Mouse (Mus musculus): ENCODE results near the gene Smarcb1. TPM values are rescaled to one million over a fixed set of nuclear protein-coding genes. Genes with fewer than 3 reads are reported as not detected.

The Smarcb1 gene
- polyA plus RNA-seq, 1 experiment from 2014 or later: 263 TPM

DNA sequence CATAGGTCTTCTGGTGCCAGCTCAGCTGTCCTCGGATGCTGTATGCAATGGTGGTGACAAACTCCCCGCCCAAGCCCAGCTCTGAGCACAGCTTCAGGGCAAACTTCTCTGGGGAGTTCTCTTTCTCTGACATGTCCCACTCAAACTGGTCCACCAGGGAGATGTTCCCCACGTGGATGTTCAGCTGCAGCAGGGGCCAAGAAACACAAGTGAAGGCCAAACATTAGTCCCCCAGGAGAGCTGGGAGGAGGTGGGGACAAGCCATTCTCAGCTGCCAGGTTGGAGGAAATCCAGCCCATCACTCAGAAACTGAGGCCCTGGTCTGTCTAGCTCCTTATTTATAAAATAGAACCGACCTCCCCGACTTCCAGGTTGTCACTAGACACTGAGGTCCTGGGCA, 17.0 kb downstream of the Smarcb1 start:
- WGBS: 89% methylated on average over 5 of the region's 5 CpGs
- H3K27me3 ChIP-seq (ENCODE audit: control insufficient read depth, insufficient read depth, low read length): no peaks in the 10 kb centered on the region
- ATAC-seq (ENCODE audit: insufficient number of reproducible peaks, low FRiP score, low TSS enrichment, low read depth): no peak
- H3K36me3 ChIP-seq (ENCODE audit: control insufficient read depth, insufficient read depth, low read length): peaks cover 41% of the 10 kb centered on the region
- H3K4me2 ChIP-seq (ENCODE audit: low read depth, severe bottlenecking): no peak overlapping the region
- no peak for DNase-seq (ENCODE audit: low spot score)
- no peak overlapping the region for H3K4me3 ChIP-seq (ENCODE audit: low read depth, low read length)
- H3K9me3 ChIP-seq (ENCODE audit: control insufficient read depth, low read length): no peaks in the 10 kb centered on the region
- H3K27ac ChIP-seq (replicated peaks; ENCODE audit: low read depth, low read length): no peak overlapping the region
- no peak overlapping the region for H3K9ac ChIP-seq (ENCODE audit: low read length)
- no peaks in the 10 kb centered on the region for H3K4me1 ChIP-seq (ENCODE audit: control insufficient read depth, insufficient read depth, low read length)

DNA sequence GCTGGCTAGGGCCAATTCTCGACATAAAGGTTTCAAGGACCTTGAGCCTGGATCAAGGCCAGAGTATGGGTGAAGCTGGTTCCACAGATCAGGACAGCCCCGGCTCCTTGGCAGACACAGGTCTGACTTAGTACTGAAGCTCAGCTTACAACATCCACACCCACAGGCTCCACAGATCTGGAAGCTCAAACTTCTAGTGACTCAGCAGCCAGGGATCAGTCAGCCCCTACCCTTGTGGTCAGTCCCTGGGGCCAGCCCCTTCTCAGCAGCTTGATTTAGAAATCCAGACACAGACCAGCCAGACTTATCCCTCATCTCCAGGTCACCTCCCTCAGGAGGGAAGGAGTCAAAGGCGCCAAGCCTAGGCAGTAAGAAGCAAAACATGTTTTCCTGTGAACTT, 22.6 kb downstream of the Smarcb1 start:
- Histone ChIP-seq H3K4me1 (ENCODE audit: control insufficient read depth, insufficient read depth, low read length) (no peaks in the 10 kb centered on the region), H3K9ac (ENCODE audit: low read length) (no peak overlapping the region), H3K9me3 (ENCODE audit: control insufficient read depth, low read length) (no peaks in the 10 kb centered on the region), H3K4me3 (ENCODE audit: low read depth, low read length) (no peak overlapping the region), H3K36me3 (ENCODE audit: control insufficient read depth, insufficient read depth, low read length) (peaks cover 37% of the 10 kb centered on the region), H3K27me3 (ENCODE audit: control insufficient read depth, insufficient read depth, low read length) (no peaks in the 10 kb centered on the region), H3K27ac (replicated peaks; ENCODE audit: low read depth, low read length) (no peak overlapping the region), H3K4me2 (ENCODE audit: low read depth, severe bottlenecking) (no peak overlapping the region)
- DNase-seq (ENCODE audit: low spot score): no peak
- no peak for ATAC-seq (ENCODE audit: insufficient number of reproducible peaks, low FRiP score, low TSS enrichment, low read depth)
- 82% methylated on average over 3 of the region's 3 CpGs for WGBS

DNA sequence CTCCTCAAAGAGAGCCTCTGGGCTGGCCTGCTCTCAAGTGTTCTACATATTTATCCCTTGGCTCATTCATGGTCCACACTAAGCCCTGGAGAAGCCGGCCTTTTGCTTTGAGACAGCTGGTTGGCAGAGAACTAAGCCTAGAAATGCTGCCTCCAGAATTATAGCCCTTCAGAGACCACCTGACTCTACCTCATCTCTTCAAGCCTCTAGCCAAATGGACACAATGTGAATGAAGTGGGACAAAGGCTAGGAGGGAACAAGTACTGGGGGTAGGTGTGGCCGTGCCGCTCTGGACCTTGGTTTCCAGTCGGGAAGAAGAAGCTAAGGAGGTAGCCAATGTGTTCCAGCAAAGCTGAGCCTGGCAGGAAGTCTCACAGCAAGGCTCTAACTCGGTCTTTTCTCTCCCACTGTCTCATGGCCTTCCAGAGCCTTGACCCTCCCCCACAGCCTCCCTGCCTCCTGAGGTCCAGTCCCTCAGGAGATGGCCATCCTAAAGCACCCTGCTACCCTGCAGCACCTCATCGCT, 23.3 kb downstream of the Smarcb1 start:
- DNase-seq (ENCODE audit: low spot score) (no peak), ATAC-seq (ENCODE audit: insufficient number of reproducible peaks, low FRiP score, low TSS enrichment, low read depth) (no peak)
- 78% methylated on average over 6 of the region's 6 CpGs for WGBS
- no peaks in the 10 kb centered on the region for H3K27me3 ChIP-seq (ENCODE audit: control insufficient read depth, insufficient read depth, low read length)
- H3K9ac ChIP-seq (ENCODE audit: low read length): no peak overlapping the region
- H3K36me3 ChIP-seq (ENCODE audit: control insufficient read depth, insufficient read depth, low read length): peaks cover 32% of the 10 kb centered on the region
- no peak overlapping the region for H3K4me3 ChIP-seq (ENCODE audit: low read depth, low read length)
- H3K9me3 ChIP-seq (ENCODE audit: control insufficient read depth, low read length): no peaks in the 10 kb centered on the region
- no peak overlapping the region for H3K4me2 ChIP-seq (ENCODE audit: low read depth, severe bottlenecking)
- no peak overlapping the region for H3K27ac ChIP-seq (replicated peaks; ENCODE audit: low read depth, low read length)
- peaks cover 5% of the 10 kb centered on the region; the same call in 1 of the 2 replicates for H3K4me1 ChIP-seq (ENCODE audit: control insufficient read depth, insufficient read depth, low read length)

DNA sequence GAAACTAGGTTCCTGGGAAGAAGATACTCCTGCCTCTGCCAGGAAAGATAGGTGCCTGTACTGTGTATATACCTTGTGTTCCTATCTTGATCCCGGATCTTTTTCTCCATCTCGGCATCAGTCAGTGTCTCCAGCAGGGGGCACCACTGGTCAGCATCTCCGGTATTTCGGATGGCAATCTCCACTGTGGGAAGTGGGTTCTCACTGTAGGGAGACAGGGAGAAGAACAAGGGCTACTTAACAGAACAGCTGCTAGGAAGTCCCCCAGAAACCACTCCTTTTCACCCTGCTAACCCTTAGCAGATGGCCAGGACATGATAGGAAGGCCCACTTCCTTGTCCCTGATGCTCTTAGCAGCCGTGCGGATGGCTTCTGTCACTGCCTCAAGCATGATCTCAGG, 24.0 kb downstream of the Smarcb1 start:
- Histone ChIP-seq H3K27ac (replicated peaks; ENCODE audit: low read depth, low read length) (no peak overlapping the region), H3K4me3 (ENCODE audit: low read depth, low read length) (no peak overlapping the region), H3K4me2 (ENCODE audit: low read depth, severe bottlenecking) (no peak overlapping the region), H3K4me1 (ENCODE audit: control insufficient read depth, insufficient read depth, low read length) (peaks cover 5% of the 10 kb centered on the region; the same call in 1 of the 2 replicates), H3K9me3 (ENCODE audit: control insufficient read depth, low read length) (no peaks in the 10 kb centered on the region), H3K9ac (ENCODE audit: low read length) (no peak overlapping the region), H3K36me3 (ENCODE audit: control insufficient read depth, insufficient read depth, low read length) (peaks cover 27% of the 10 kb centered on the region), H3K27me3 (ENCODE audit: control insufficient read depth, insufficient read depth, low read length) (no peaks in the 10 kb centered on the region)
- DNase-seq (ENCODE audit: low spot score) (peak; percentile 87), ATAC-seq (ENCODE audit: insufficient number of reproducible peaks, low FRiP score, low TSS enrichment, low read depth) (no peak)
- WGBS: 41% methylated on average over 6 of the region's 6 CpGs

DNA sequence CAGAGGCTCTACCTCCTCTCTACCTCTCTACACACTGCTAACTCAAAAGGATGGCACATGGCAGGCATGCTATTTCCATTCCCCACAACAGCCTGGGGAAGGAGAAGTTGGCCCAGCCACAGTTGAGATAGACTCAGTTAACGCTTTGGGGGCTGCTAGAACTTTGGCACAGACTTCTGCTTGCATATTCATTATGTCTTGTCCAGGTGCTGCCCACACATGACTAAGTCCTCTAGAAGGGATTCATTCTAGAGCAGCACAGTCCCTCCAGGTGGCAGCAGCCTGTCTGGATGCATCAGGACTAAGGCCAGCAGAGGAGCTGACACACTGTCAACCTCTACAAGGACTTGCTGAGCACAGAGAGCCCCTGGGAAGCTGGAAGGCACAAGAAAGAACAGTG, 25.2 kb downstream of the Smarcb1 start:
- H3K9ac ChIP-seq (ENCODE audit: low read length): no peak overlapping the region
- peaks cover 21% of the 10 kb centered on the region for H3K36me3 ChIP-seq (ENCODE audit: control insufficient read depth, insufficient read depth, low read length)
- 95% methylated on average over 1 of the region's 1 CpGs for WGBS
- no peak overlapping the region for H3K4me2 ChIP-seq (ENCODE audit: low read depth, severe bottlenecking)
- H3K27ac ChIP-seq (replicated peaks; ENCODE audit: low read depth, low read length): no peak overlapping the region
- no peak overlapping the region for H3K4me3 ChIP-seq (ENCODE audit: low read depth, low read length)
- peaks cover 5% of the 10 kb centered on the region; the same call in 1 of the 2 replicates for H3K4me1 ChIP-seq (ENCODE audit: control insufficient read depth, insufficient read depth, low read length)
- H3K27me3 ChIP-seq (ENCODE audit: control insufficient read depth, insufficient read depth, low read length): no peaks in the 10 kb centered on the region
- DNase-seq (ENCODE audit: low spot score) (no peak), ATAC-seq (ENCODE audit: insufficient number of reproducible peaks, low FRiP score, low TSS enrichment, low read depth) (no peak)
- no peaks in the 10 kb centered on the region for H3K9me3 ChIP-seq (ENCODE audit: control insufficient read depth, low read length)

DNA sequence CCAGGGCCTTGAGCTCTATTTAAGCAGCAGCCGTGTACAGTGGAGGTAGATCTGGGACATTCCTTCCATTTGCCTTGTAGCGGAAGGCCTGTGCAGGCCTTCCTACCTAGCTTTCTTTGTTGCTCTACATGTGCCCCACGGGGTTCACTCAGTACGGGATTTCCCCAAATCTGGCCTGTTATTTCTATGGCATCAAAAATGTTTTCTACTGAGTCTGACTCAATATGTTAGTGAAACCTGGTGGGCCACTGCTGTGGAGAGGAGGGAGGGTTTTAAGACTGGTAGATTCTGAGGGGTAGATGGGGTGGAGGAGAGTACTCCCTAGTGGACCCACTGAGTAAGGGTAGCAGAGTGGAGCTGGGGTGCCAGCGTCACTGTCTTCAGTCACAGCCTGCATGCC, 25.7 kb downstream of the Smarcb1 start:
- Histone ChIP-seq H3K27ac (replicated peaks; ENCODE audit: low read depth, low read length) (no peak overlapping the region), H3K9me3 (ENCODE audit: control insufficient read depth, low read length) (no peaks in the 10 kb centered on the region), H3K36me3 (ENCODE audit: control insufficient read depth, insufficient read depth, low read length) (peaks cover 21% of the 10 kb centered on the region), H3K4me3 (ENCODE audit: low read depth, low read length) (no peak overlapping the region), H3K27me3 (ENCODE audit: control insufficient read depth, insufficient read depth, low read length) (no peaks in the 10 kb centered on the region), H3K4me1 (ENCODE audit: control insufficient read depth, insufficient read depth, low read length) (peaks cover 5% of the 10 kb centered on the region; the same call in 1 of the 2 replicates), H3K4me2 (ENCODE audit: low read depth, severe bottlenecking) (no peak overlapping the region), H3K9ac (ENCODE audit: low read length) (no peak overlapping the region)
- no peak for DNase-seq (ENCODE audit: low spot score)
- ATAC-seq (ENCODE audit: insufficient number of reproducible peaks, low FRiP score, low TSS enrichment, low read depth): no peak
- 90% methylated on average over 5 of the region's 5 CpGs for WGBS

DNA sequence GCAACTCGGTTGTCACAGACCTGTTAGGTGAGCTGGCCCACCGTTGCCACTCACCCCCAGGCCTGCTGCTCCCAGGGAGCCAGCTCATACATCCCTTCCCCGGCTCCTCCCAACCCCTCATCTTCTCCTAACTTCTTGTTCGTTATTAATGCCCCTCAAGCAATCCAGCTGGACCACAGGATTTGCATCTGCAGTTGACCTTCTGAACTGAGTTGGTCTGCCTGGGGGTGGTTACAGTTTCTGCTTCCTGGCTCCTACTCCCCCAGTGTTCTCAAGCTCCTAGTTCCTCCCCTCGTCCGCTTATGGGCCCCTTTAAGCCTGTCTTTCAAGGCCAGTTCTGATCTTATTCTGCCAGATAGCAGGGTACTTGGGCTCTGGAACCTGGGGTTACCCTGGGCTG, 26.8 kb downstream of the Smarcb1 start:
- Histone ChIP-seq H3K27ac (replicated peaks; ENCODE audit: low read depth, low read length) (no peak overlapping the region), H3K4me3 (ENCODE audit: low read depth, low read length) (no peak overlapping the region), H3K4me2 (ENCODE audit: low read depth, severe bottlenecking) (no peak overlapping the region), H3K9me3 (ENCODE audit: control insufficient read depth, low read length) (no peaks in the 10 kb centered on the region), H3K36me3 (ENCODE audit: control insufficient read depth, insufficient read depth, low read length) (peaks cover 18% of the 10 kb centered on the region), H3K27me3 (ENCODE audit: control insufficient read depth, insufficient read depth, low read length) (no peaks in the 10 kb centered on the region), H3K9ac (ENCODE audit: low read length) (no peak overlapping the region), H3K4me1 (ENCODE audit: control insufficient read depth, insufficient read depth, low read length) (peaks cover 7% of the 10 kb centered on the region; the same call in 1 of the 2 replicates)
- DNase-seq (ENCODE audit: low spot score) (no peak), ATAC-seq (ENCODE audit: insufficient number of reproducible peaks, low FRiP score, low TSS enrichment, low read depth) (no peak)
- 69% methylated on average over 6 of the region's 6 CpGs for WGBS

DNA sequence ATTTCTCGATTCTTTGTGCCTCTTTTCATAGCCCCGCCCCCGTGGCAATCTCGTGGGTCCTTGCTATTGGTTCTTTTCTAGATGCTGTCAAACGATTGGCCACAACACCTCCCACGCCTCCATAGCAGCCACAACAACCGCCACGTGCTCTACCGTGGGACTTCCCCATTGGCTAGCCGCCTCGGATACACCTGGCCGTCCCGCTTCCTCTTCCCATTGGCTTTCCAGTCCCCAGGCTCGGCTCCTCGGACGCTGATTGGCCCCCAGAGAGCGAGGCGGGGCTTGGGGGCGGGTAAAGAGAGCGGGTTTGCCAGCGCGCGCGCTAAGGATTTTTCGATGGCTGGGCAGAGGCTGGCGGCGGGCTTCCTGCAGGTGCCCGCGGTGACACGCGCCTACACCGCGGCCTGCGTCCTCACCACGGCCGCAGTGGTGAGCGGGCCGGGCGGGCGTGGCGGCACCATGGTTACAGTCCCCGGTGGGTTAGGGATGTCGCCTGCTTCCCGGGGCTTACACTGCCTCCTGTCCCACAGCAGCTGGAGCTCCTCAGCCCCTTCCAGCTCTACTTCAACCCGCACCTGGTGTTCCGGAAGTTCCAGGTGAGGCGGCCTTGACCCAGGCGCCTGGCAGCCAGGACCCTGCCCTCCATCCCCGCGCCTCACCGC, 28.2 kb downstream of the Smarcb1 start, which contains the start of gene Derl3:
Gene Derl3 (plus strand): TSS at position 325 of the 662 bp plus-strand sequence.
- Histone ChIP-seq H3K27me3 (ENCODE audit: control insufficient read depth, insufficient read depth, low read length) (no peaks in the 10 kb centered on the region), H3K36me3 (ENCODE audit: control insufficient read depth, insufficient read depth, low read length) (peaks cover 17% of the 10 kb centered on the region), H3K9me3 (ENCODE audit: control insufficient read depth, low read length) (no peaks in the 10 kb centered on the region), H3K4me3 (ENCODE audit: low read depth, low read length) (peak within 1 kb of the TSS; percentile 35), H3K27ac (replicated peaks; ENCODE audit: low read depth, low read length) (peak within 1 kb of the TSS; percentile 55; the same call in 1 of the 2 replicates), H3K4me2 (ENCODE audit: low read depth, severe bottlenecking) (peak within 1 kb of the TSS; percentile 87), H3K4me1 (ENCODE audit: control insufficient read depth, insufficient read depth, low read length) (peaks cover 15% of the 10 kb centered on the region), H3K9ac (ENCODE audit: low read length) (peak within 1 kb of the TSS; percentile 65)
- DNase-seq (ENCODE audit: low spot score) (peak; percentile 96), ATAC-seq (ENCODE audit: insufficient number of reproducible peaks, low FRiP score, low TSS enrichment, low read depth) (peak; percentile 99)
- 2% methylated on average over 47 of the region's 51 CpGs for WGBS
